Mouse (Mus musculus): ENCODE data around the gene Tubgcp2. TPM values are rescaled to one million over a fixed set of nuclear protein-coding genes. Genes with fewer than 3 reads are reported as not detected.

The Tubgcp2 gene
- polyA plus RNA-seq, 2 experiments = 19.3 to 21.6 TPM

DNA sequence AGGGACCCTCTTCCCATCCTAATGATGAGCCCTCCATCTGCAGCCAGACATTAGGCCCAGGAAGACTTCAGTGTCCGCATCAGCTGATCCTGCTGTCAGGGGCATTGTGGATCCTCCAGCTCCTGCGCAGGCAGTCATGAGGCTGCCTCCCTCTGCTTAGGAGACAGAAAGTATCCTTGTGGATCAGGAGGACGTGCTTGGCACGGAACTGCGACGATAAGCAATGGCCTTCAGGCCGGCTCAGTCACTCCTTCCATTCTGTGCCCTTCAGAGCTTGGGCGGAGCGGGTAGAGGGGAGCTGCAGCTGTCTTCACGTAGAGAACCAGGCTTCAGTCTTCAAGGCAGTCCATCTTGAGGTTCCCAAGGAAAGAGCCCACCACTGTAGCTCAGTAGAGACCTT, 75.3 kb downstream of the Tubgcp2 start:
- Histone ChIP-seq H3K4me1 (replicated peaks; ENCODE audit: control insufficient read depth in 2 of 2, insufficient read depth in 2 of 2, low read length in 1 of 2) (no peaks in the 10 kb centered on the region), H3K9me3 (ENCODE audit: control insufficient read depth, low read length) (no peaks in the 10 kb centered on the region), H3K27me3 (ENCODE audit: control insufficient read depth, insufficient read depth, low read length) (peaks cover 2% of the 10 kb centered on the region; the same call in 1 of the 2 replicates), H3K27ac (no peak overlapping the region), H3K4me2 (ENCODE audit: low read depth) (no peak overlapping the region), H3K4me3 (ENCODE audit: insufficient read depth in 1 of 2, low read depth in 2 of 2, low read length in 2 of 2) (no peak overlapping the region), H3K36me3 (replicated peaks; ENCODE audit: control insufficient read depth, insufficient read depth, low read depth) (no peaks in the 10 kb centered on the region), H3K9ac (replicated peaks) (no peak overlapping the region)
- ATAC-seq (ENCODE audit: insufficient read depth) = no peak
- WGBS (ENCODE audit: insufficient replicate concordance) = 61% methylated on average over 10 of the region's 10 CpGs
- no peak for DNase-seq (ENCODE audit: low read depth in 3 of 3, low spot score in 3 of 3)
- no peak for TF ChIP-seq EP300 (IDR thresholded peaks at IDR 0.05; ENCODE audit: low read depth)
- no peak for TF ChIP-seq CTCF (IDR thresholded peaks at IDR 0.05; ENCODE audit: low read depth)

DNA sequence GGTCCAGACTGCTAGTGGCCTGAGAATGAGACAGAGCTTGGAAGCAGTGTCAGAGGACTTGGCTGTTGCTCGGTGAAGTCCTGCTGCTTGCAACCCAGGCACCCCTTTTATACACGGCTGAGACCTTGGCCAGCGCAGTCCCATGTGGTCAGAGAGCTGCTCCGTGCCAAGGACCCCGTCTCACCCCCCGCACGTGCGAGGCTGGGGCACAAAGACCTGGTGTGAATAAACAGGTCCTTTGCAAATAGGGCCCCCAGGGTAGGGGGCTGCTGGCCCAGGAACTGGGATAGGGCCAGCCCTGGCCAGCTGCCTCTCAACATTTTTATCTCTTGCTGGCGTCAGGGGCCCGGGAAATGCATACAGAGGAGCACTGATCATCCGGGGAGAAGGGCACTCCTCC, 78.5 kb downstream of the Tubgcp2 start:
- ATAC-seq (ENCODE audit: insufficient read depth) (no peak), DNase-seq (ENCODE audit: low read depth in 3 of 3, low spot score in 3 of 3) (no peak)
- no peak overlapping the region for H3K9ac ChIP-seq (replicated peaks)
- H3K4me1 ChIP-seq (replicated peaks; ENCODE audit: control insufficient read depth in 2 of 2, insufficient read depth in 2 of 2, low read length in 1 of 2) = peaks cover 0 to 4% of the 10 kb centered on the region in 2 experiments; a peak in 1 of 4 replicates
- no peak overlapping the region for H3K27ac ChIP-seq
- H3K4me2 ChIP-seq (ENCODE audit: low read depth) = no peak overlapping the region
- H3K36me3 ChIP-seq (replicated peaks; ENCODE audit: control insufficient read depth, insufficient read depth, low read depth) = no peaks in the 10 kb centered on the region
- peaks cover 2% of the 10 kb centered on the region; the same call in 1 of the 2 replicates for H3K27me3 ChIP-seq (ENCODE audit: control insufficient read depth, insufficient read depth, low read length)
- 26% methylated on average over 11 of the region's 11 CpGs for WGBS (ENCODE audit: insufficient replicate concordance)
- H3K9me3 ChIP-seq (ENCODE audit: control insufficient read depth, low read length) = no peaks in the 10 kb centered on the region
- TF ChIP-seq CTCF (IDR thresholded peaks at IDR 0.05; ENCODE audit: low read depth) = no peak
- no peak for TF ChIP-seq EP300 (IDR thresholded peaks at IDR 0.05; ENCODE audit: low read depth)
- no peak overlapping the region for H3K4me3 ChIP-seq (ENCODE audit: insufficient read depth in 1 of 2, low read depth in 2 of 2, low read length in 2 of 2)

DNA sequence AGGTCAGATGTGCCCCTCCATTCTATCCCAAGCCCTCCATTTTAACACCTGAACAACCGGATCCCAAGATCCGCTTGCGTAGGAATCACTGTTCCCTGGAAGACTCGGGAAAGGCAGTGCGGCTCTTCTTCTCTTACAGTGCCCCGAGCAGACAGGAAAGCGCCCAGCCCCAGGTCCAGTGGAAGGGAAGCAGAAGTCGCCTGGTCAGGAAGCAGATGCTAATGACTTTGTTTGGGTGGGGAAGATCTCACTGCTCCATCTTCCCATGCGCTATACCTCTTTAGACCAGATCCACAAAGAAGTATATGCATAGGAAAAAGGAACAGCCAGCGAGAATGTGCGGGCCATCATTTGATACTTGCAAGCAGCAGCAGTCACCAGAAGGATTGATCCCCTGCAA, 79.0 kb downstream of the Tubgcp2 start:
- no peak for TF ChIP-seq CTCF (IDR thresholded peaks at IDR 0.05; ENCODE audit: low read depth)
- TF ChIP-seq EP300 (IDR thresholded peaks at IDR 0.05; ENCODE audit: low read depth) = no peak
- Histone ChIP-seq H3K4me3 (ENCODE audit: insufficient read depth in 1 of 2, low read depth in 2 of 2, low read length in 2 of 2) (no peak overlapping the region), H3K4me2 (ENCODE audit: low read depth) (no peak overlapping the region), H3K9me3 (ENCODE audit: control insufficient read depth, low read length) (no peaks in the 10 kb centered on the region), H3K4me1 (replicated peaks; ENCODE audit: control insufficient read depth in 2 of 2, insufficient read depth in 2 of 2, low read length in 1 of 2) (peaks cover 0 to 4% of the 10 kb centered on the region in 2 experiments; a peak in 1 of 4 replicates), H3K9ac (replicated peaks) (no peak overlapping the region), H3K27me3 (ENCODE audit: control insufficient read depth, insufficient read depth, low read length) (peaks cover 2% of the 10 kb centered on the region; the same call in 1 of the 2 replicates), H3K27ac (no peak overlapping the region), H3K36me3 (replicated peaks; ENCODE audit: control insufficient read depth, insufficient read depth, low read depth) (no peaks in the 10 kb centered on the region)
- DNase-seq (ENCODE audit: low read depth in 3 of 3, low spot score in 3 of 3) (no peak), ATAC-seq (ENCODE audit: insufficient read depth) (no peak)
- WGBS (ENCODE audit: insufficient replicate concordance) = 17% methylated on average over 11 of the region's 11 CpGs

DNA sequence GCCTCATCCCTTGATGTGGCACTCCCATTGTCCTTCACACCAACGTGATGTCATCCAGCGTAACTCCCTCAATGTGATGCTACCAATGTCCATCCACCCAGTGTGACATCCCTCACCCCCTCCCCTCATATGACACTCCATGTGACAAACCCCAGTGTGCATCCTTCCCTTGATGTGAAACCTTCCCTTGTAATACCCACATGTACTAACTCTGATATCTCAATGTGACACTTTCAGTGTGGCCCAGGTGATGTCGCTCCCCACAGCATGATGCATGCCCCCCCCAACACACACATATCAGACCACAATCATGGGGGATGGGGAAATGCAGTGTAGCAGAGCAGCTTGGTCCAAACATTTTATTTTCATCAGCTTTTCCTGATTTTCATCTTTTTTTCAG, 79.8 kb downstream of the Tubgcp2 start:
- peaks cover 2% of the 10 kb centered on the region; the same call in 1 of the 2 replicates for H3K27me3 ChIP-seq (ENCODE audit: control insufficient read depth, insufficient read depth, low read length)
- no peak overlapping the region for H3K27ac ChIP-seq
- no peak overlapping the region for H3K4me2 ChIP-seq (ENCODE audit: low read depth)
- peaks cover 0 to 5% of the 10 kb centered on the region in 2 experiments; a peak in 2 of 4 replicates for H3K4me1 ChIP-seq (replicated peaks; ENCODE audit: control insufficient read depth in 2 of 2, insufficient read depth in 2 of 2, low read length in 1 of 2)
- no peak for TF ChIP-seq CTCF (IDR thresholded peaks at IDR 0.05; ENCODE audit: low read depth)
- TF ChIP-seq EP300 (IDR thresholded peaks at IDR 0.05; ENCODE audit: low read depth) = no peak
- no peak overlapping the region for H3K9ac ChIP-seq (replicated peaks)
- H3K4me3 ChIP-seq (ENCODE audit: insufficient read depth in 1 of 2, low read depth in 2 of 2, low read length in 2 of 2) = no peak overlapping the region
- no peaks in the 10 kb centered on the region for H3K9me3 ChIP-seq (ENCODE audit: control insufficient read depth, low read length)
- no peak for ATAC-seq (ENCODE audit: insufficient read depth)
- WGBS (ENCODE audit: insufficient replicate concordance) = 69% methylated on average over 3 of the region's 3 CpGs
- H3K36me3 ChIP-seq (replicated peaks; ENCODE audit: control insufficient read depth, insufficient read depth, low read depth) = no peaks in the 10 kb centered on the region
- DNase-seq (ENCODE audit: low read depth in 3 of 3, low spot score in 3 of 3) = no peak

DNA sequence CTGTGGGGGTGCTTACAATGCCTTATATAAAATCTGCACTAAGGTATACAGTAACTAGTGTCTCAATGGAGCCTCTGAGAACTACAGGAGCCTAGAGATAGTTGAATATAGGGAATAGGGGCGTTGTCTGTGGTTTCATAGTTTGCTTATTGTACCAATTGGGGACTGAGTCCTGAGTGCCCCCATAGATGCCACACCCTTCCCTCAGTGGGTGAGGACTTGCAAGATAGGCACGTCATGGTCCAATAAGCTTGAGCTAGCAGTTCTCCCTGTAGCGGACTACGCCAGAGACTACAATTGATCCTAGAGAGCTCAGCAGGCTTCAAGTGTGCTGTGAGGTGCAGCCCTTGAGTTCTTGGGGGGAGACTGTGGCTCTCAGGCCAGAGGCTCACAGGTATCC, 81.0 kb downstream of the Tubgcp2 start:
- H3K4me1 ChIP-seq (replicated peaks; ENCODE audit: control insufficient read depth in 2 of 2, insufficient read depth in 2 of 2, low read length in 1 of 2) = peaks cover 0 to 7% of the 10 kb centered on the region in 2 experiments; a peak in 2 of 4 replicates
- no peak overlapping the region for H3K27ac ChIP-seq
- no peaks in the 10 kb centered on the region for H3K36me3 ChIP-seq (replicated peaks; ENCODE audit: control insufficient read depth, insufficient read depth, low read depth)
- peaks cover 2% of the 10 kb centered on the region; the same call in 1 of the 2 replicates for H3K27me3 ChIP-seq (ENCODE audit: control insufficient read depth, insufficient read depth, low read length)
- DNase-seq (ENCODE audit: low read depth in 3 of 3, low spot score in 3 of 3) (no peak), ATAC-seq (ENCODE audit: insufficient read depth) (peak; percentile 77)
- no peak overlapping the region for H3K9ac ChIP-seq (replicated peaks)
- no peak overlapping the region for H3K4me3 ChIP-seq (ENCODE audit: insufficient read depth in 1 of 2, low read depth in 2 of 2, low read length in 2 of 2)
- no peaks in the 10 kb centered on the region for H3K9me3 ChIP-seq (ENCODE audit: control insufficient read depth, low read length)
- TF ChIP-seq CTCF (IDR thresholded peaks at IDR 0.05; ENCODE audit: low read depth) = no peak
- no peak for TF ChIP-seq EP300 (IDR thresholded peaks at IDR 0.05; ENCODE audit: low read depth)
- 26% methylated on average over 4 of the region's 4 CpGs for WGBS (ENCODE audit: insufficient replicate concordance)
- no peak overlapping the region for H3K4me2 ChIP-seq (ENCODE audit: low read depth)
